17 mouse cellular contexts compared by ENCODE assay signal in the genomic region with DNA sequence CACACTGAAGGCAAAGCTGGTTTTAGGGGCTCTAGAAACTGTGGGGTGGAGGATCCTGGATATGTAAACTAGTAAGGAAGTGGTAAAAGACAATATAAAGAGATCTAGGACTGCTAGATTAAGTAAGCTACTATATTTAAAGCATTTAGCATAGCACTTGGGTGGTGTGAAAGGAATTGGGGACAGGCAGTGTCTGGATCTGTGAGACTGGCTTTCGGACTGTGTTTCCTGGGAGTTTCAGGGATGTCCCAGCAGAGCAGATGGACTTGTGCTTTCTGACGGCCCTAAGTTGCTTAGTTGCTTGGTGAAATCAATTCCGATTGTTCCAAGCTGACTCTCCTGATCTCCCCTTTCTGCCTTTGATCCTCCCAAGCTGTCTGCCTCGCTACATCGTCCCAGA. TPM values are rescaled to one million over a fixed set of nuclear protein-coding genes. Genes with fewer than 3 reads are reported as not detected.
DNase-seq lines count a peak whose midpoint lies in the region; ATAC-seq and TF ChIP-seq lines count a peak whose summit lies in the region.
"Had no signal": no experiment of that assay in that cellular context is flagged by ENCODE, and none has a peak within 500 bp of the region (broad histone marks: within the 10 kb centered on the region; RNA-seq: fewer than 3 reads in every experiment).

No protein-coding gene starts in this region.

- H3K9ac ChIP-seq in hindbrain, embryonic 11.5 days (ENCODE audit: low read depth, low read length), result no peak overlapping the region
- no peak overlapping the region; the same call in 1 of the 2 replicates for H3K9ac ChIP-seq in limb, embryonic 12.5 days (replicated peaks)
- peak overlapping the region; percentile 51 for H3K9ac ChIP-seq in neural tube, embryonic 13.5 days
- H3K9ac ChIP-seq: liver, embryonic 14.5 days; stomach, embryonic 15.5 days had no signal

- intact Hi-C loops in gastrocnemius, postnatal 36 days (cut with DNase I), result no loop called here
- intact Hi-C loops in left cerebral cortex, adult 2 months (cut with DNase I), result loop anchor here (5.0 kb wide), 1 partner anchor 906 kb away; no protein-coding TSS in a partner anchor

- peaks cover 4% of the 10 kb centered on the region; the same call in 1 of the 2 replicates for H3K27me3 ChIP-seq in forebrain, embryonic 10.5 days (ENCODE audit: poor library complexity, severe bottlenecking)
- H3K27me3 ChIP-seq in hindbrain, embryonic 11.5 days (ENCODE audit: control insufficient read depth, insufficient read depth, low read length), result no peaks in the 10 kb centered on the region
- H3K27me3 ChIP-seq in limb, embryonic 12.5 days, result no peaks in the 10 kb centered on the region
- no peaks in the 10 kb centered on the region for H3K27me3 ChIP-seq in neural tube, embryonic 13.5 days
- H3K27me3 ChIP-seq: CH12.LX; Patski; stomach, embryonic 15.5 days had no signal

- peak overlapping the region; percentile 77 for H3K4me3 ChIP-seq in forebrain, embryonic 10.5 days
- no peak overlapping the region for H3K4me3 ChIP-seq in hindbrain, embryonic 11.5 days (ENCODE audit: low read depth, low read length)
- H3K4me3 ChIP-seq in limb, embryonic 12.5 days (replicated peaks), result no peak overlapping the region
- H3K4me3 ChIP-seq in neural tube, embryonic 13.5 days, result peak overlapping the region; percentile 57
- H3K4me3 ChIP-seq in left cerebral cortex, adult 2 months, result no peak overlapping the region
- H3K4me3 ChIP-seq: stomach, embryonic 15.5 days had no signal

- DNase-seq in forebrain, embryonic 10.5 days (ENCODE audit: extremely low spot score, low spot score), result no peak
- no peak for DNase-seq in hindbrain, embryonic 11.5 days (ENCODE audit: low spot score)
- no peak for DNase-seq in frontal cortex, postnatal 14 days (ENCODE audit: low spot score in 2 of 2)
- no peak for DNase-seq in gastrocnemius, postnatal 36 days
- no peak for DNase-seq in left cerebral cortex, adult 2 months (ENCODE audit: extremely low spot score in 1 of 2, low spot score in 2 of 2)
- DNase-seq: adrenal gland, postnatal 10 days; cerebellum, postnatal 36 days; heart, postnatal 10 days; kidney, adult 2 months; layer of hippocampus, postnatal 36 days; right cerebral cortex, postnatal 25 days had no signal

- ATAC-seq in hindbrain, embryonic 11.5 days (ENCODE audit: low FRiP score), result no peak
- no peak for ATAC-seq in limb, embryonic 12.5 days (ENCODE audit: insufficient number of reproducible peaks, insufficient read depth, low FRiP score, low TSS enrichment, low read depth)
- no peak for ATAC-seq in neural tube, embryonic 13.5 days (ENCODE audit: low read depth)
- ATAC-seq: Patski had no signal

- 29% methylated on average over 5 of the region's 5 CpGs for WGBS in forebrain, embryonic 10.5 days
- 52% methylated on average over 5 of the region's 5 CpGs for WGBS in hindbrain, embryonic 11.5 days
- 77% methylated on average over 5 of the region's 5 CpGs for WGBS in limb, embryonic 12.5 days
- 26% methylated on average over 5 of the region's 5 CpGs for WGBS in neural tube, embryonic 13.5 days

- TF ChIP-seq CTCF in left cerebral cortex, adult 2 months (IDR thresholded peaks at IDR 0.05), result no peak

- peak overlapping the region; percentile 86 for H3K4me2 ChIP-seq in hindbrain, embryonic 11.5 days (replicated peaks; ENCODE audit: low read depth, low read length)
- H3K4me2 ChIP-seq in limb, embryonic 12.5 days, result peak overlapping the region; percentile 79
- peak overlapping the region; percentile 80 for H3K4me2 ChIP-seq in neural tube, embryonic 13.5 days

- peak overlapping the region; percentile 91 for H3K27ac ChIP-seq in forebrain, embryonic 10.5 days
- H3K27ac ChIP-seq in hindbrain, embryonic 11.5 days (ENCODE audit: low read depth, low read length), result 0 out of 2 replicates have a peak overlapping the region, but pooled peaks have one; percentile 49
- peak overlapping the region; percentile 2; the same call in 1 of the 2 replicates for H3K27ac ChIP-seq in limb, embryonic 12.5 days
- H3K27ac ChIP-seq in neural tube, embryonic 13.5 days (replicated peaks), result peak overlapping the region; percentile 52; the same call in 1 of the 2 replicates
- H3K27ac ChIP-seq in left cerebral cortex, adult 2 months, result no peak overlapping the region
- H3K27ac ChIP-seq: liver, embryonic 14.5 days; stomach, embryonic 15.5 days had no signal

- peaks cover 69% of the 10 kb centered on the region for H3K36me3 ChIP-seq in forebrain, embryonic 10.5 days (replicated peaks)
- H3K36me3 ChIP-seq in hindbrain, embryonic 11.5 days (ENCODE audit: control insufficient read depth, insufficient read depth, low read length), result 0 out of 2 replicates have a peak, but pooled peaks cover 2% of the 10 kb centered on the region
- H3K36me3 ChIP-seq in limb, embryonic 12.5 days, result peaks cover 56% of the 10 kb centered on the region
- H3K36me3 ChIP-seq in neural tube, embryonic 13.5 days, result peaks cover 7% of the 10 kb centered on the region; the same call in 1 of the 2 replicates
- H3K36me3 ChIP-seq: stomach, embryonic 15.5 days had no signal

- peaks cover 86% of the 10 kb centered on the region for H3K4me1 ChIP-seq in forebrain, embryonic 10.5 days
- peaks cover 22% of the 10 kb centered on the region for H3K4me1 ChIP-seq in hindbrain, embryonic 11.5 days (replicated peaks; ENCODE audit: control insufficient read depth, insufficient read depth, low read length)
- peaks cover 48% of the 10 kb centered on the region for H3K4me1 ChIP-seq in limb, embryonic 12.5 days (replicated peaks)
- H3K4me1 ChIP-seq in neural tube, embryonic 13.5 days (replicated peaks), result peaks cover 73% of the 10 kb centered on the region

- H3K9me3 ChIP-seq in forebrain, embryonic 10.5 days, result no peaks in the 10 kb centered on the region
- no peaks in the 10 kb centered on the region for H3K9me3 ChIP-seq in hindbrain, embryonic 11.5 days (ENCODE audit: control insufficient read depth, low read length)
- H3K9me3 ChIP-seq in limb, embryonic 12.5 days, result no peaks in the 10 kb centered on the region
- H3K9me3 ChIP-seq in neural tube, embryonic 13.5 days, result no peaks in the 10 kb centered on the region
- H3K9me3 ChIP-seq: stomach, embryonic 15.5 days had no signal

RNA-seq across cellular contexts. Expression of a gene that starts 5.1 kb away (rescaled TPM):
- 81.7 and 82.5 TPM in 2 replicates for polyA plus RNA-seq in forebrain, embryonic 10.5 days (2016; fragmentation: Nextera tagmentation; extraction: Ambion mirVana)
- polyA plus RNA-seq in hindbrain, embryonic 11.5 days (2014; fragmentation: Nextera tagmentation; extraction: Ambion mirVana), result 38.3 and 47.8 TPM in 2 replicates
- polyA plus RNA-seq in limb, embryonic 12.5 days (2016; fragmentation: Nextera tagmentation; extraction: Ambion mirVana), result 69.7 and 70.5 TPM in 2 replicates
- polyA plus RNA-seq in neural tube, embryonic 13.5 days (2015; fragmentation: Nextera tagmentation; extraction: Ambion mirVana), result 62.6 and 65.9 TPM in 2 replicates
- total RNA-seq in gastrocnemius, postnatal 36 days (2021), result under 1 TPM; 0.36 to 0.59 TPM
- 10 to 100 TPM; 12.5 to 12.8 TPM for total RNA-seq in left cerebral cortex, adult 2 months (2021)

RNA-seq across cellular contexts. Expression of a gene that starts 11.5 kb away (rescaled TPM):
- not detected in 2 replicates for polyA plus RNA-seq in forebrain, embryonic 10.5 days (2016; fragmentation: Nextera tagmentation; extraction: Ambion mirVana)
- 0.34 and 0.40 TPM in 2 replicates for polyA plus RNA-seq in hindbrain, embryonic 11.5 days (2014; fragmentation: Nextera tagmentation; extraction: Ambion mirVana)
- 0.21 TPM in 1 of 2 replicates, not detected in the other for polyA plus RNA-seq in limb, embryonic 12.5 days (2016; fragmentation: Nextera tagmentation; extraction: Ambion mirVana)
- 0.37 TPM in 1 of 2 replicates, not detected in the other for polyA plus RNA-seq in neural tube, embryonic 13.5 days (2015; fragmentation: Nextera tagmentation; extraction: Ambion mirVana)
- total RNA-seq in gastrocnemius, postnatal 36 days (2021), result under 1 TPM; 0.20 to 0.33 TPM
- total RNA-seq in left cerebral cortex, adult 2 months (2021), result under 1 TPM; 0.70 to 0.79 TPM

RNA-seq across cellular contexts. Expression of a gene that starts 13.2 kb away (rescaled TPM):
- 69.7 and 71.1 TPM in 2 replicates for polyA plus RNA-seq in forebrain, embryonic 10.5 days (2016; fragmentation: Nextera tagmentation; extraction: Ambion mirVana)
- 41.1 and 43.4 TPM in 2 replicates for polyA plus RNA-seq in hindbrain, embryonic 11.5 days (2014; fragmentation: Nextera tagmentation; extraction: Ambion mirVana)
- polyA plus RNA-seq in limb, embryonic 12.5 days (2016; fragmentation: Nextera tagmentation; extraction: Ambion mirVana), result 66.4 and 74.9 TPM in 2 replicates
- 160 and 187 TPM in 2 replicates for polyA plus RNA-seq in neural tube, embryonic 13.5 days (2015; fragmentation: Nextera tagmentation; extraction: Ambion mirVana)
- 10 to 100 TPM; 20.4 to 23.5 TPM for total RNA-seq in gastrocnemius, postnatal 36 days (2021)
- 10 to 100 TPM in 1 of 2 experiments, 1 to 10 TPM in 1; 9.3 to 12.4 TPM for total RNA-seq in left cerebral cortex, adult 2 months (2021)

RNA-seq across cellular contexts. Expression of a gene that starts 34.0 kb away (rescaled TPM):
- polyA plus RNA-seq in forebrain, embryonic 10.5 days (2016; fragmentation: Nextera tagmentation; extraction: Ambion mirVana), result 1.4 and 1.6 TPM in 2 replicates
- polyA plus RNA-seq in hindbrain, embryonic 11.5 days (2014; fragmentation: Nextera tagmentation; extraction: Ambion mirVana), result 3.7 and 4.8 TPM in 2 replicates
- polyA plus RNA-seq in limb, embryonic 12.5 days (2016; fragmentation: Nextera tagmentation; extraction: Ambion mirVana), result 1.1 and 1.2 TPM in 2 replicates
- polyA plus RNA-seq in neural tube, embryonic 13.5 days (2015; fragmentation: Nextera tagmentation; extraction: Ambion mirVana), result 2.5 and 3.1 TPM in 2 replicates
- total RNA-seq in gastrocnemius, postnatal 36 days (2021), result under 1 TPM in 1 of 2 experiments, not detected in 1; 0.33 TPM
- total RNA-seq in left cerebral cortex, adult 2 months (2021), result 1 to 10 TPM; 4.5 to 5.2 TPM
- total RNA-seq: CH12.LX had no signal

Comparison
In these comparisons a context has a peak if more than half of its experiments do, and no peak if none do; other contexts are left out.
1. H3K4me3 ChIP-seq: peak in forebrain, embryonic 10.5 days (single experiment) and neural tube, embryonic 13.5 days (single experiment); none in hindbrain, embryonic 11.5 days (single experiment), limb, embryonic 12.5 days (single experiment) and left cerebral cortex, adult 2 months (single experiment).
2. Peak in every context shown above with its lines, with median percentiles within 50 percentile points of each other: H3K4me2 ChIP-seq.